Mouse (Mus musculus) liver, postnatal 0 days (tissue): ENCODE measurements around the gene Map2k2.

Experiments used
- CTCF ChIP-seq: sonication (generic); IDR thresholded peaks from 2 replicates; pipeline ENCODE4 v1.5.1; 2016; ENCODE audit warnings: antibody characterized with exemption, low read depth
- EP300 ChIP-seq: IDR thresholded peaks from 2 replicates; pipeline ENCODE4 v1.6.1; 2016; ENCODE audit warnings: antibody characterized with exemption, low read depth, mild to moderate bottlenecking

- TF ChIP-seq CTCF, result no peak
- TF ChIP-seq EP300, result no peak
These were observed 48.1 kb upstream of the Map2k2 start for GRCm38 (mm10) chr10:81057406-81058130.
